Mouse (Mus musculus): ENCODE measurements around the gene Ampd3.

Ampd3 gene

DNA sequence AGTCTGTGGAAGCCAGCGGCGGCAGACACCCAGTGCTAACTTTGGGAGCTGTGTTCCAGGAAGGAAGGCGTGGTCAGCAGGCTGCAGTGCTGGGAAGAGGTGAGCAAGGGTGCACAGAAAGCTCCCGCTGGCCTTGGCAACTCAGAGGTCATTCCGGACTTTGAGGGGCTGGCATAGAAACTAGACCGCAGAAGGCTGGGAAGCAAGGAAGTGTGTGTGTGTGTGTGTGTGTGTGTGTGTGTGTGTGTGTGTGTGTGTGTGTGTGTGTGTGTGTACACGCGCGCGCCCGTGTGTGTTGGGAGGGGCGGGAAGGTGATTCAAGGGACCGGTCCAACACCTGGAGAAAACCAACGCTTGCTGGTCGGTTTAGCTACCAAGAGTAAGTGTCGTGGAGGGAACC, at the start of gene Ampd3:
Gene Ampd3 (plus strand): TSS at position 206 of the 400 bp plus-strand sequence.
- no peak for DNase-seq (ENCODE audit: low spot score in 2 of 2)

DNA sequence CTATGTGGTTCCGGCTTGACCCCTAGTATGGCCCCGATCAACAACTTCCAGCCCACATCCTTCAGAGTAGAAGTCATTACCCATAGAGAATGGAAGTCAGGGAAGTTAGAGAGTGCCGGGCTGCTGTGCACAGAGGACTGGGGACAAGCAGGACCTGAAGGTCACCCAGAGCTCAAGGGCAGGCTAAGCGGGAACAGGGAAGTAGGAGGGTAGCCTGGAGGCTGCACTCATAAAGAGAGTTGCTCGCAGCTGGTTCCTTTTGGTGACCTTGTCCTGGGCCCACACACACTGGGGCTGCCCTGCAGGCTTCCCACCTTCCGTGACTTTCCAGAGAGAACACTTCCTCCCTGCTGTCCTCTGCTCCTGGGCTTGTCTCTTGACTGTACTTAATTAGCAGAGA, 49.5 kb upstream of the Ampd3 start:
- DNase-seq (ENCODE audit: low spot score in 2 of 2) = no peak

DNA sequence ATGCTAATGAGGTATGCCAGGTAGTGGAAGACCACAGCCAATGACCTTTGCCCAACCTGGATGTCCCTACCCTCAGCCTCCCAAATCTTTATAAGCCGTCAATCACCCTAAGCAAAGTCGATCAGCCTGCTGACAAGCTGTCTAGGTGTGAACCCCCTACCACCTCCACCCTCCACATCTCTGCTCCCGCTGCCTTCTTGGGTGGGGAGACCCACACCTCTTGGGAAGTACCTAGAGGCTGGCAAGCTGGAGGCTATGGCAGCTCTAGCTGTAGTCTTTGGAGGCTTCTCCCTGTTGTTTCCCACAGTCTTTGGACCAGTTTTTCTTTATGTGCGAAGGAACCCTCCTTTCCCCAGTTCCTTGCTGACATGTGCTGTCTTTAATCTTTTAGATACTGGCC, 48.1 kb upstream of the Ampd3 start:
- DNase-seq (ENCODE audit: low spot score in 2 of 2) = no peak

DNA sequence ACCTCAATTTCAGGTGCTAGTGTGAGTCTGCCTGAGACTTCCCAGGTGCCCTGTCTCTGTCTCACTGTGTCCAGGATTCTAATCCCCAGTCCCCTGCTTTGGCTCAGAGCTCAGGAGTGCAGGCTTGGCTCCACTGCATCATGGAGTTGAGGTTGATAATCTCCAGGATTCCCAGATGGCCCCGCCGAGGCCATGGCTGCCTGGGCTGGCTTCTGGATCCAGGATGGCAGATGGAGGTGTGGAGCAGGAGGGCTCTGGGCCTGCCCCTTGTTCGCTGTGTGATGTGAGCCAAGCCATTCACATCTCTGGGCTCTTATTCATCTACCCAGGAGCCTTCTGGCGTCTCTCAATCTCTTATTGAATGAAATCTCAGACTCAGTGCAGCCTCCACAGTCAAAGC, 45.8 kb upstream of the Ampd3 start:
- DNase-seq (ENCODE audit: low spot score in 2 of 2) = no peak

DNA sequence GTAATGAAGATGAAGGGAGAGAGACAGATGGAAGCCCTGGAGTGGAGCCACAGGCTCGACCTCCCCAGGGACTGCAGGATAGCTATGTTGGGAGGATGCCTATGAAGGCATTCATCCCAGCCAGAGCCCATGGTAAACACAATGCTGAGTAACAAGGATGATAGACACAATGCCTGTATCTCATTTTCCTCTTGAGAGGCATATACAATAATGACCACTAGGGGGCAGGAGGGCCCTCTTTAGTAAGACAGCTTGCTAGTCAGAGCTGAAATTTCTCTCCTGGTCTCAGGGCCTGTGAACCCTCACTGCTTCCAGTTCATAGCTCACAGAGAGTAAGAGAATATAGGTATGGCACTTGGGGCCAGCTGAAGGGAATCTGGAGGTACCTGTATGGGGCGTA, 41.0 kb upstream of the Ampd3 start:
- peak in 1 of 2 experiments; percentile 39 for DNase-seq (ENCODE audit: low spot score in 2 of 2)

DNA sequence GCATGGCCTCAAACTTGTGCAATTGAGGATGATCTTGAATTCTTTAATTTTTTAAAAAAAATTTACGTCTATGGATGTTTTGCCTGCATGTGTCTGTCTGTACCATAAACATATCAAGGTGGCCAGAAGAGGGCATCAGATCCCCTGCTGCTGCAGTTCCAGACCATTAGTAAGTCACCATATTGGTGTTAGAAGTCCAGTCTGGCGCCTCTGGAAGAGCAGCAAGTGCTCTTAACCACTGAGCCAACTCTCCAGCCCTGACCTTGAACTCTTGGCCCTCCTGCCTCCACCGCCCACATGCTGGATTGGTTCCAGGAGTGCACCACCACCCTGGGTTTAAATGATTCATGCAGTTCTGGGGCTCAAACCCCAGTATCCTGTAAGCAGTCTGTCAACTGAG, 39.1 kb upstream of the Ampd3 start:
- no peak for DNase-seq (ENCODE audit: low spot score in 2 of 2)

DNA sequence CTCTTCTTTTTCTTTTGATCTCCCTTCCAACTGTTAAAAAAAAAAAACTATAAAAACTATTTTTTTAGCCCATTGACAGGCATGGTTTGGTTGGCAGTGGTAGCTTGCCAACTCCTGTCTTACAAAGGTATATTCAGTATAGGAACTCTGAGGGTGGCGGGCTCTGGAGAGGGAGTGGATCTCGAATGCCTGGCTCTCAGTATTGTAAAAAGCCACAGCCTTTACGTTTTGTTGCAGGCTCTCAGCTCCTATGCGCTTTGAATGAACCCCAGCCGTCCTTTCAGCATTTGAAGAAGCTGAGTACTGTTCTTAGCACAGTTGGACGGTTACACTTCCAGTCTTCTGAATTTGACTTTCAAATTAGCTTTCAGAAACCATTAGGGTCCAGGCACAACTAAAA, 38.7 kb upstream of the Ampd3 start:
- no peak for DNase-seq (ENCODE audit: low spot score in 2 of 2)

DNA sequence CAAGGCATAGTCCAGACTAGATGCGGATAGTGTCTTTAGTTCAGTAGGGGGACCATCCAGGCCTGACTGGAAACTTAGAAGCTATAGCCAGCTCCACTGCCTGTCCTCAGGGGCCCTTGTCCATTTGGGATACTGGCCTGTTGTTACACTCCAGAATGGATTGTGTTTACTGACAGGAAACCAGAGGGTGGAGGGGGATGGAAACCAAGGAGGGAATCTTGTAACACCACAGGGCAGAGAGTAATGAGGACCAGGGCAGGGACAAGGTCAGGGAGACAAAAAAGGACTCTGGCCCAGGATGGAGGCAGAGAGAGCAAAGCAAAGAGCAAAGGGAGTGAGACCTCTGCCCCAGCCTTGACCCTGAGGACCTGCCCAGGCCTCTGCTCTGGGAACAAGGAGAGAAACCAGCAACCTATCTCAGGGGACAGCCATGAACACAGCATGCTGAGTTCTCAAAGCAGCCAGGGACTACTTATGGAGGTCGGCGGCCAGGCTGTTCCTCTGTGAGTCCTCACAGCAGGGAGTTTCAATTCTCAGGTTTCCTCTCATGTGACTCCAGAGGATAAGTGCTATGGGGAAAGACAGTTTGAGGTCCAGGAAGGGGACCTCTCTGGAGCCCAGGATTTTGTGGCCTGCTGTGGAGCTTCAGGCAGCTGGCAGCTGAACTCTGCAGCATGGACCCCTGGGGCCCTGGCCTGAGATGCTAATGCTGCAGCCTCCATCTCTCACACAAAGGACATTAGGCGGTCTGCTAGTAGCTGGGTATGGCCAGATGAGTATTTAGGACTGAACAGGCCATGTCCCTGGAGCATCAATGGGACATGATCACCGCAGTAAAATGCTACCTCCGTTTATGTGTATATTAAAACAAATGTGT, 36.7 kb upstream of the Ampd3 start:
- DNase-seq (ENCODE audit: low spot score in 2 of 2) = no peak

DNA sequence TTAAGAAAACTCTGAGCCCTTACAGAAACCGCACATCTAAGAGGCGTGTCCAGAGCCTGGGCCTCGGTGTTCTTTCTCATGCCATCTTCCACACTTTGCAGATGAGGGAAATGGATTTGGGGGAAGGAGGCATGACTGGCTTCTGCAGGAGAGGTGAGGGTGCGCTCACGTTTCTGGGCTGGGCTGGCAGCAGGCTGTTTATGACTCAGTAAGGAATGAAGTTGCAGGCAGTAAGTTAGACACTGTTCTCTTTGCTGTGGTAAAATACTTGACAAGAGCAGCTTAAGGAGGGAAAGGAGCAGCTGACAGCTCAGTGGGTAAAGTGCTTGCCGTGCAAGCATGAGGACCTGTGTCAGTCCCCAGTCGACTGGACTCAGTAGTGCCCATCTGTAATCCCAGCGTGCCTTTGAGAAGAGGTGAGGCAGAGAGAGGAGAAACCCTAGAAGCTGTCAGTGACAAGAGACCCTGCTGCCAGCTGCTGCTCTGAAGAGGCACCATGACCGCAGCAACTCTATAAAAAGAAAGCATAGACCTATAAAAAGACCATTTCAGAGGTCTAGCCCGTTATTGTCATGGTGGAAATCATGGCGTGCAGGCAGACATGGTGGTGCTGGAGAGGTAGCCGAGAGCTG, 35.9 kb upstream of the Ampd3 start:
- no peak for DNase-seq (ENCODE audit: low spot score in 2 of 2)

DNA sequence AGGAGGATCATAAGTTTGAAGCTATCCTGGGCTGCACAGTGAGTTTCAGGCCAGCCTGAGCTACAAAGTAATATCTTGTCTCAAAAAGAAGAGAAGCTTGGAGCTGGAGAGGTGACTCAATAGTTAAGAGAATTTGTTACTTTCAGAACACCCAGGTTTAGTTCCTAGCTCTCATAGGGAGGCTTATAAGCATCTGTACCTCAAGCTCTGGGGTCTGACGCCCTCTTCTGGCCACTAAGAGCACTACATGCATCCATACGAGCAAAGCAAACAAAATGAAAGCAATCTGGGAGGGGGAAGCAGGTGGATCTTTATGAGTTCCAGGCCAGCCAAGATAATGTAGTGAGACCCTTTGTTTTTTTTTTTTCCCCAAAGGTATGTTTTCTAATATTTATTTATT, 31.1 kb upstream of the Ampd3 start:
- no peak for DNase-seq (ENCODE audit: low spot score in 2 of 2)

DNA sequence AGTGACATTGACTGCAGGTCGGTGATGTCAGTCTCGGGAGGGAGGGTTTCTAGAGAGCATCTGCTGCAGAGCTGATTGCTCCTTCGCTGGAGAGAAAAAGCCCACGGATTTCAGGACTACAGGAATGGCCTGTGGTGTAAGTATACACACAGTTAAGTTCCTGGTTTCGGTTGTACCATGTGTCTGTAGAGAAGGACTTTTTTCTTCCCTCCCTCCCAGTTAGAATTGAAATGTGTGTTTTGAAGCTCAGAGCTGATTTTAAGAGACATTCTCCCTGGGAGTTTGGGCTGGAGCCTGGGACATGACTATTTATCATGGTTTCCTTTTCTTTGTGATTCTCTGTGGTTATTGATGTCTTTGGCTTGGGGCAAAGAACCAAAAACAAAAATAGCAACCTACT, 28.2 kb upstream of the Ampd3 start:
- DNase-seq (ENCODE audit: low spot score in 2 of 2) = no peak

DNA sequence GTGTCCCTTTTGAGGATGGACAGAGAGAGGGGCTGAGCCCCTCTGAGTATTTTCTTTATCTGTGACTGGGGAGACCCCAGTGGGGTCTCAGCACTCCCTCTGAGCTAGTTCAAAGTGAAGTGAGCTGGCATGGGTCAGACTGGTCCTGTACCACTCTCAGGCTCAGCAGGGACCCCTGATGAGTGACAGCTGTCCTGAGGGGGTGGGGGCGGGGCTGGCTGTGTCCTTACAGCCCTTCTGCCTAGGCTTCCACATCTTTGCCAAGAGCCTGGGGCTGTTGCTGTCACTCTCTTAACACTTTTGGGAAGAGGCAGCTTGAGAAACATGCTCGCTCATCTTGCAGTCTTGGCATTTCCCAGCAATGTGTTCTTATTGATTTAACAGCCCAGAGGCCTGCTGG, 27.8 kb upstream of the Ampd3 start:
- DNase-seq (ENCODE audit: low spot score in 2 of 2) = no peak

DNA sequence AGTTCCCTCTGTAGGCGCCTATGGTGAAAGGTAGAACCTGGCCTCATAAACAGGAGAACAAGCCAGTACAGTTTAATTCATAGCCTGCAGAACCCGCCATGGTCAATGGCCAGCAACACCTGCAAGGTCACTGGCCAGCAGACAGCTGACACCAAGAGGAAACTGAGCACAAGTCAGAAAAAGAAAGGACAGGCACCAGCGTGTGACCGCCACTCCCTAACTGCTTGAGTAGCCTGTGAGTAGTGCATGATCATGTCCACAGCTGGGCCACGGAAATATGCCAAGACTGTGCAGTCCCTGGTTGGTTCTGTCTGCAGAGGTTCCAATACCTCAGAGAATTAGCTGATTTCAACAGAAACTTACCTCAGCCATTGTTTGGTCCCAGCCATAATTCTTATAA, 26.0 kb upstream of the Ampd3 start:
- DNase-seq (ENCODE audit: low spot score in 2 of 2) = no peak

DNA sequence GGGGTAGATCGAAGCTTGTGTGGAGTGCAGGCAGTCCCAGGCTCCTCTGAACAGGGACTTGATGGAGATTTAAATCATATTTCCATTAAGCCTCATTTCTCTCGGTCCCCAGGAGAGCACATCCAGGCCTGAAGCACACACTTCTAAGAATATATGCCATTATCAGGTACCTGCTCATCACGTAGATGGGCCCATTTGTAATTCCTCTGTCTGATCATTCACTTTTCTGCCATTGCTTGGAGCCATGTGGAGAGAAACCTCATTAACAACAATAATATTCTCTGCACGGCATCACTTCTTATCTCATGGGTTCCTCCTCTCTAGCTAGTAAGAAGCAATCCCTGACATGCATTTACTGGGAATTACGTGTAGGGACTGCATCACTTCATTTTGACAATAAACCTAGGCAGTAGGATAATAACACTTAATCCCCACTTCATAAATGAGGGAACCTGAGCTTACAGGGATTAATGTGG, 21.9 kb upstream of the Ampd3 start:
- DNase-seq (ENCODE audit: low spot score in 2 of 2) = no peak

DNA sequence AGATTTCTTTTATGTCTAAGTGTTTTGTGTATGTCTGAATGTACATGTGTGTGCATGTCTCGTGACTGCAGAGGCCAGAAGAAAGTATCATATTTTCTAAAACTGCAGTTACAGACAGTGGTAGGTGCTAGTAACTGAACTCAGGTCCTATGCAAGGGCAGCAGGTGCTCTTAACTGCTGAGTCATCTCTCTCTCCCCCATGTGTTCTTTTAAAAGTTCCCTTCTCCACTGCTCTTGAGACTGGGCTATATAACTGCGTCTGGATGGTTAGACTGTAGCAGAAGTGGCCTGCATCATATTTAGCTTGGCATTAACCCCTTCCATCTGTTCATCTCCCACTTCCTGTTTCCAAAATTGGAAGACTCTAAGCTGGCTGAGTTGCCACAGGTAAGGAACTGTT, 21.2 kb upstream of the Ampd3 start:
- no peak for DNase-seq (ENCODE audit: low spot score in 2 of 2)

DNA sequence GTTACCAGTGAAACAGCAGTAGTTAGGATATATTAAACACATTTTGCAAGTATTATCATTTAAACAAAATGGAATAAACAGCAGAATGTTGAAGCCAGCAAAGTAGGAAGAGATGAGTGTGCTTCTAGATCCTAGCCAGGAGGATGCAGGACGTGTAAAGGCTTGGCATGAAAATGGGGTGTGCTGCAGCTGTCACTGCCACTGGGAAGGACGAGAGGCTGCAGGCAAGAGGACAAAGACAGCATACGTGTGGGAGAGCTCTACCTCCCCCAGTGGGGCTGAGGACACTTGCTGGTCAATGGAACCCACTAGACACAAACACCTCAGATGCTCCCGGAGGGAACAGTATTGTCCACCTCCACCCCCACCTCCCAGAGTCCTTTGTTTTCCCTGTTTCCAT, 17.2 kb upstream of the Ampd3 start:
- no peak for DNase-seq (ENCODE audit: low spot score in 2 of 2)

DNA sequence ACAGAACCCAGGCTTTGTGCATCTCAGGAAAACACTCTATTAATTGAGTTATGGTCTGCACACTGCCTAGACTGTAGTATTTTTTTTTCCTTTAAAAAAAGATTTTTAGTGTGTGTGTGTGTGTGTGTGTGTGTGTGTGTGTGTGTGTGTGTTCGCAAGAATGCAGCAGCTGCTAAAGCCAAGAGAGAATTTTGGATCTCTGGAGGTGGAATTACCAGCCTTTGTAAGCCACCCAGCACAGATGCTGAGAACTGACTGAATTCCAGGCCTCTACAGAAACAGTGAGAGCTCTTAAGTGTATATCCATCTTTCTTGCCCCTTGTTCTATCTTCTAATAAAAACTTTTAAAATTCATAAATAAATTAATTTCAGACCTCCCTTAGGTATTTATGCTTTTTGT, 16.4 kb upstream of the Ampd3 start:
- DNase-seq (ENCODE audit: low spot score in 2 of 2) = no peak

DNA sequence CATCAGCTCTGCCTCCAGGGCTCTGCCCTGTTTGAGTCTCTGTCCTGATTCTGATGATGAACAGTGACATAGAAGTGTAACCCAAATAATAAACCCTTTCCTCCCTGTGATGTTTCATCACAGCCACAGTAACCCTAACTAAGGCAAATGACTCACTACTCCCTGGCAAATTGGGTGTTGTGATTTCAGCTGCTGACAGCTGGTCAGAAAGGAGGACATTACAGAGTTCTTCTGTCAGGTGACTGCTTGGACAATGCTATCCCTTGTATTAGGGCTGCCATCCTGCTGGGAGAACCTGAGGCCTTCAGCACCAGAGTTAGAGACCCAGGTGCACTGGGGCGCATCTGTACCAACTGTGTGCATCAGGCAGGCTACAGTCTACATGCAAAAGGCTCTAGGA, 14.7 kb upstream of the Ampd3 start:
- no peak for DNase-seq (ENCODE audit: low spot score in 2 of 2)

DNA sequence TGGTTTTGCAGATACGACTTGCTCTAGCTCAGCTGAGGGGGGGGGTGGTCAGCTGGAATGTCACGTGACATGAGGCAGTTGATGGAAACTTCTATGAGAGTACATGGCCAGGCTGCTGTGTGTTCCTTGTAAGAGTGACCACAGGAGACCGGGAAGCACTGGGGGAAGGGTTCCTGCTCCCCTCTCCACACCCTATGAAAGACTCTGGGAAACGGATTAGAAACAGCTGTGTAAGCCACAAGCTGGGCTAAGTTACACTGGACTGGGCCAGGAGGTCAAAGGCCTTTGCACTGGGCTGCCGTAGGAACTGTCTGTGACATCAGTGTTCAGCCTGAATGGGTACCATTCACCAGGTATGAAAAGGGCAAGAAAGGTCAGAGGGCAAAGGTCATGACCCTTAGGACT, 14.1 kb upstream of the Ampd3 start:
- no peak for DNase-seq (ENCODE audit: low spot score in 2 of 2)

DNA sequence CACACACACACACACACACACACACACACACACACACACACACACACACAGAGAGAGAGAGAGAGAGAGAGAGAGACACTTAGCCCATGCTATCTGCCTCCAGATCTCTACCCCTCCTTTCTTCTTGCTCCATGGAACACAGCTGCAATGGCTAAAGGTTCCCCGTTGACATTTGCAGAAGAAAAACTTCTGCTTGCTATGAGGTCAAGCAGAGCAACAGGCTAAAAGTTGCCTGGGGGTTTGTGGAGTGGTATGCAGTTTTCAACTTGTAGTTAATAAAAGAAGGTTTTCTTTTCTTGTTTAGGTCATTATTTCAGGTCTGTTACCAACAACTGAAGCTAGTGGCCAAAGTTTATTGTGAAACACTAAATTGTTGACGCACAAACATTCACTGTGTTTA, 11.6 kb upstream of the Ampd3 start:
- DNase-seq (ENCODE audit: low spot score in 2 of 2) = no peak

DNA sequence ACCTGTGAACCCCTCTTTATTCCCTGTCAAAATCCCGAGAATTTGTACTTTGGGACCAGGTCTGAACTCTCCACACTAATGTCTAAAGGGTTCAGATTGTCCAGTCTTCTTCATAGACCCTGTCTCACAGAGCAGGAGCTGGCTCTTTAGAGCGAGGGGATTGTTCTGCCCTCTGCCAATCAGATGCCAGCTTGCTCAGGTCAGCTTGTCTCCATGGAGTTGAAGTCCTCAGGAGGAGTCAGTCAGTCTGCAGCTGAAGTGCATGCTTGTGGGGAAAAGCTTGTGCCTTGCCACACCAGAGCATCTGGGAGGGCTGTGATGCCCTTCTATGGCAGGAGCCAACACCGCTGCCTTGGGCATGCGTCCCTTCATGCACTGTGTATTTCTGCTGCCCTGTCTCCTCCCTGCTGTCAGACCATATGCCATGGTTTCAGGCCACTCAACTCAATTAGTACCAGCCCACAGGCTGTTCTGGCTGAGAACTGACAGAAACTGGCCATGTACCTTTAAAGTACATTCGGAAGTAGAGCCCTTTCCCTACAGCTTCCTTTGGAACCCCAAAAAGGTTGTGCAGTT, 5.3 kb upstream of the Ampd3 start:
- no peak for DNase-seq (ENCODE audit: low spot score in 2 of 2)

DNA sequence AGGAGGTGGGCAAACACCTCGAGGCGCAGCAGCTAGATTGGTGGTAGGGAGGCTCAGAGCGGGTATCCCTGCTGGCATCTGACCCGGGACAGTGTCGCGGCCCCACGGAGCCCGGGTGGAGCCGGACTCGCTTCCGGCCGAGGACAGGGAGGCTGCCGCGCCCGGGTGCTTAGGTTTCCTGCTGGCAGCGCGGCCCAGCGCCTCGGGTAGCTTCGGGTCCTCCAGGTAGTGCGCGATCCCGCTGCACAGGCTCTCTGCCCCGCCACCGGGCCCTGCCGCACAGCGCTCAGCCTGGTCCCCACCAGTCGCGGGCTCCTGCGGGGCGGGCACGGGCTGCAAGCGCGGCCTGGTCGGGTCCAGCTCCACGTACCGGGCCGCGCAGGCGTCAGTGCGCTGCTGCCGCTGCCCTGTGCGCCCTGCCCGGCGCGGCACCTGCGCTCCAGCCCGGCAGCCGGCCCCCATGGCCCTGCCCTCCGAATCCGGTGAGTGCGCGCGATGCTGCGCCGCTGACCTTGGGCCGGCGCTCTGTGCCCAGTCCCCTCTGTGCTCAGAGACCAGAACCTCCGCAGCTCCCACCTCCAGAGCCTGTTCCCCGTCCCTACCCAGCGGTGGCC, 552 bp downstream of the Ampd3 start:
- DNase-seq (ENCODE audit: low spot score in 2 of 2) = peak in 1 of 2 experiments; percentile 29

DNA sequence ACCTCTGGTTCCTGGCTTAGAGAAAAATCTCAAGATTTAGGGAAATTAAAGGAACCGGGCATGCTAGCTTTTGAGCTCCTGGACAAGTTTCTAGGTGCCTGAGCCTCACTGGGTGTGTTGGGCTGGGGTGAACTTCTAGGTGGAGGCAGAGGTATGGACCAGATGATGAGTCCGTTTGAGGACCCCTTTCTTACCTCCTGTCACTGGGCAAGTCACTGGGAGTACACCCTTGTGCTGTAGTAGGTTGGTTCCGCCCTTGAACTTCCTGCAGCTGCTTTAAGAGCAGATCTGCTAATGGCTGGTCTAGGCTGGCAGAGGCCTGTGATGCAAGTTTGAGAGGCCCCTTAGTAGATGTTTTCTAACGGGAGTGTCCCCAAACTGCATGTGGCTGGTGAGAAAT, 1.1 kb downstream of the Ampd3 start:
- peak in 1 of 2 experiments; percentile 22 for DNase-seq (ENCODE audit: low spot score in 2 of 2)
